Mouse (Mus musculus) ZHBTc4 (cell line): ENCODE measurements around the gene Dab1.

ENCODE experiments used
- DNase-seq: peaks from one replicate; pipeline ENCODE4 v3.0.0-alpha.2; 2011; ENCODE audit warnings: low read depth, low spot score

The Dab1 gene

DNA sequence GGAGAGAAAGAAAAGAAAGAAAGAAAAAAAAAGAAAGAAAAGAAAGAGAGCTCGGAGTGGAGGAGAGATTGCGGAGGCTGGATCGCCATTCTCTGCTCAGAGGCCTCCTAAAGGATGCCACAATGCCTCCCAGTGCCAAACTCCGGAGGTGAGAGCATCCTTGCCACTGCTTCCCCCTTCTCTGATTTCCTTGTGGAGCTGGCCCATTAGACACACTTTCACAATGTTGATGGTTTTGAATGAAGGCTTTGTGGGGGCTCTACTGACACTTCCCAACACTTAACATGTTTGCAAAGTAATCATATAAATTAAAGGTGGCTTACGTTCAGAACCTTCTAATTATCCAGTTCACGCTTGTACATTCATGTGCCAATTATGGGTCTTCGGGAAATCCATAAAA, 749.9 kb downstream of the Dab1 start:
- DNase-seq: no peak

- peak; percentile 5 for DNase-seq
These were observed 752.0 kb downstream of the Dab1 start for GRCm38 (mm10) chr4:104371136-104371535.

GRCm38 (mm10) chr4:104374191-104374590, 755.0 kb downstream of the Dab1 start:
- DNase-seq: no peak

DNA sequence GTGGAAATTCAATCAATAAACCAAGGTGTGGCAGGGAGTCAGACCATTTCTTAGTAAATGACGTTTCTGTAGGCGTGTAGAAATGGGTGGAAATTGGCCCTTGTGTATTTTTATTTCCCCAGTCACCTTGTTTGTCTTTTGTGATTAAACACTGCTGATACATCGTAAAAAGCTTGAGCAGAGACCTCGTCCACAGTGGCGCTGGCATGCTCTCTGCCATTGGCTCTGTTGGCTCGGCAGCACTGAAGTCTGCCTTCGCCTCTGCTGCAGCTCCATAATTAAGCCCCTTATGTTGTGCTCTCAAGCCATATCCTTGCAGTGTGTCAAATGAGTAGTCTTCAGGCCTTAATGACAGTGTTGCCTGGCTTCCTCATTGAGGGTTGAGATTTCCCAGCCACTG, 765.5 kb downstream of the Dab1 start:
- DNase-seq: no peak

- peak; percentile 17 for DNase-seq
These were observed 766.1 kb downstream of the Dab1 start for GRCm38 (mm10) chr4:104385272-104385671.

DNA sequence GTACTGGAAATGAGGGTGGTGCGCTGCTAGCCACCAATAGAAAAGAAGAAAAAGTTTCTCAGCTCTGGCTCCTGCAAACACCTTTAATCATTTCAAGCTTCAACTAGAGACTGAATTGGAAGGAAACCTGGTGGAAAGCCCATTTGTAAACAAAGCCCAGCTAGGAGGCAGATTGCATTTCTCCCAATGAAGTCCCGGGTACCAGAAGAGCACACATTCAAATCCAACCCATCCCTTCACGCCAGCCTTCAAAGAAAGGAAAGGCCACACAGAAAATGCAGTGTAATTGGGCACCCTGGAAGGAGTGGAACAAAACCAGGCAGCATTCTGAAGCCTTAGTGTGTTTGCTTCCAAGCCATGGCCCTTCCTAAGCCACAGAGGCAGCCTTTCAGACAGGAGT, 776.4 kb downstream of the Dab1 start:
- DNase-seq: no peak

DNA sequence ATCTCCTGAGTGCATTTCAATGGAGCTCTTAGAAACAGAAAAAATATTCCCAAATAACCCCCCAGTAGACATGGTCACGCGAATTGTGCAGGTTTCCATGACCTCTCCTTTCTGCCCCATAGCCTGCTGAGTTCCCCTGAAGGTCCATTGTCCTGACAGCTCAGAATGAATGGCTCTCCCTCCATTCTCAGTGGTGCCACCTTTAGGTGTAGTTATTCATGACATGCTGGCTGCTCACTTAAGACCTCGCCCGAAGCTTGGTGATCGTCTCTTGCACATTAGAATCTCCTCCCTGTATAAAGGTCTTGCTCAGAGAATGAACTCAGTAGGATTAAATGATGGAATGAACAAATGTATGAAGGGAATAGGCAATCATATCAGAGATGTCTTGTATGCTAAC, 776.9 kb downstream of the Dab1 start:
- DNase-seq: peak; percentile 47

DNA sequence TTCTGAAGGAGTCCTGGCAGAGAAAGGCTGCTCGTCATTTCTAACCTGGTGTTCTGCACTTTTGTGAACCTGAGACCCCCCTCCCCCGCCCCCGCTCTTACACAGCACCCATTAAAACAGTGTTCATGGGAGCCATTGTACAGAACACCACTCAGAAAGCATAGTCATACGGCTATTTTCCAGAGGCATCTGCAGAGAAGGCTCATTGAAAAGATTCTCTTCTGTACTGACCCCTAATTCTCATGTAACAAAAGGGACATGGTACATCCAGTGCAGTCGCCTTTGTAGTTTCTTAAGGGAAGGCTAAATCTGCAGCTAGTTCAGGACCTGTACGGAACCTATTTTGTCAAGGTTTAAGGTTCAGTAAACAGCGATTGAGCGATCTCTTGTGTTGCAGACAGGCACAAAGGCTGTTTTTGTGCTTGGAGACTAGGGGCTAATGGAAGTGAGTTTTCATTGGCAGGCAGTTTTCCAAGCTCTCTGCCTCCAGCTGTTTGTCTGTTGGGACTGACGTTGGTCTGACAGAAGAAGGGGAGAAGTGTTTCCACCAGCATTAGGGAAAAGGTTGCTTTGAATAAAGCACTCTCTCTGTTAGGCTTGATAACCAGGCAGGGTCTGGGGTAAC, 780.1 kb downstream of the Dab1 start:
- no peak for DNase-seq

GRCm38 (mm10) chr4:104404099-104404498, 784.9 kb downstream of the Dab1 start:
- DNase-seq: no peak

- no peak for DNase-seq
These were observed 791.8 kb downstream of the Dab1 start for GRCm38 (mm10) chr4:104410922-104411321.

GRCm38 (mm10) chr4:104415482-104415881, 796.3 kb downstream of the Dab1 start:
- DNase-seq: no peak

DNA sequence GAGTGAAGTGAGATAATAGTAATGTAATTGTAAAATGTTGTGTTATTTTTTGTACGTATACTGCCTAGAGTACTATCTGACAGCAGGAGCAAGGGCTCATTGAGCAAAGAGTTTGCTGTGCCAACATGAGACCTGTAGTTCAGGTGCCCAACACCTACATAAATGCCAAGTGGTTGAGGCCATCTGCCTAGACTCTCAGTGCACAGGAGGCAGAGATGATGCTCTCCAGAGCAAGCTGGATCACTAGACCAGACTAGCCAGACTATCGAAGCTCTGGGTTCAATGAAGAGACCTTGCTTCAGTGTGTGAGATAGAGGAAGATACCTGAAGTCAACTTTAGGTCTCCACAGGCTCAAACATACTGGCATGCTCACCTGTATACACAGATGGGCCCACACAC, 799.2 kb downstream of the Dab1 start:
- DNase-seq: no peak

- DNase-seq: no peak
These were observed 802.0 kb downstream of the Dab1 start for GRCm38 (mm10) chr4:104420983-104421680.

DNA sequence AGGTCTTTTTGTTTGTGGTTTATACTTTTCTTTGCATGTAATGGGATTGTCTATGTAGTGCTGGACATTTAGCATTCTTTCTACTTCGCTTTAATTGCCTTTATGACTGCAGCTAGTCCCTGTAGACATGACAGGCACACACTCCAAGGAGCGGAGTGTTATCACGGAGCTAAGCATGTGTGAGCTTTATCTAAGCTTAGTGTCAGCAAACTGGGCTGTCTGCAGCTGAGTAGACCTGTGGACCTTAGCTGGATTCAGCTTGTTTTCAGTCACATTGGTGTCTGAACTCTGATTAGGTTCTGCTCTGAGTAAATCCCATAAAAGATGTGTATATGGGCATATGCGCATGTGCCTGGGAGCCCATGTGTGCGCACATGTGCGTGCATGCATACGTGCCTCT, 810.0 kb downstream of the Dab1 start:
- no peak for DNase-seq

GRCm38 (mm10) chr4:104431231-104431855, 812.2 kb downstream of the Dab1 start:
- no peak for DNase-seq

DNA sequence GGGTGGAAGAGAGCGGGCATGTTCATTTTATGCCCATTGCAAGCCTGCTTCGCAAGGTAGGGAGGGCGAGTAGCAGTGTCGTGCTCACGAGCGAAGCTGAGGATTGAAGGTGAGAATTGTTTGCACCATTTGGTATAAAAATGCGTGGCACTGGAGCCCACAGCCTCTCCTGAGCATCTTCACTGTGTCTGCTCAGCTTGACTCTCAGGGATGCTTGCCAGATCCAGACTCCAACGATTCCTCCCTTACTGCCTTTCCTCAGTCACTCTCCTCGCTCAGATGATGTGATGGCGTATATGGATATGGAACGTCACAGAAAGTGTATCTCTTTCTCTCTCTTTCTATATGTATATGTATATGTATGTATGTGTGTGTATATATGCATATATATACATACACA, 813.0 kb downstream of the Dab1 start:
- no peak for DNase-seq

- no peak for DNase-seq
These were observed 816.6 kb downstream of the Dab1 start for GRCm38 (mm10) chr4:104435736-104436135.

GRCm38 (mm10) chr4:104436411-104436810, 817.3 kb downstream of the Dab1 start:
- no peak for DNase-seq

DNA sequence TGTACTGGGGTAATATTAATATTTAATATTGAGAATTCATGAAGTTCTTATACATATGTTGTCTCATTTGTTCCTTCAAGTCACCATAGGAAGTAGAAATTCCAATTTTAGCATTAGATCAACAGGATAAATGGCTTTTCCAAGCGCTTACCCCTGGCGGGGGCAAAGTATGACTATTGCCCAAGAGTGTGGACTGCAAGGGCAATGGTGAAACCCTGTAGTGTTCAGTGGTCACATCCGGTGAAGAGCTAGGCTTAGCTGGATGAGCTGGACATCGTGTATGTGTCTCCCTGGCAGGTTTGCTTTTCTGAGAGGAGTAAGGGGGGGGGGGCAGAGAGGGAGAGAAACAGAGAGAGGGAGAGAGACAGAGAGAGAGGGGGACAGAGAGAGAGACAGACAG, 819.6 kb downstream of the Dab1 start:
- DNase-seq: no peak

DNA sequence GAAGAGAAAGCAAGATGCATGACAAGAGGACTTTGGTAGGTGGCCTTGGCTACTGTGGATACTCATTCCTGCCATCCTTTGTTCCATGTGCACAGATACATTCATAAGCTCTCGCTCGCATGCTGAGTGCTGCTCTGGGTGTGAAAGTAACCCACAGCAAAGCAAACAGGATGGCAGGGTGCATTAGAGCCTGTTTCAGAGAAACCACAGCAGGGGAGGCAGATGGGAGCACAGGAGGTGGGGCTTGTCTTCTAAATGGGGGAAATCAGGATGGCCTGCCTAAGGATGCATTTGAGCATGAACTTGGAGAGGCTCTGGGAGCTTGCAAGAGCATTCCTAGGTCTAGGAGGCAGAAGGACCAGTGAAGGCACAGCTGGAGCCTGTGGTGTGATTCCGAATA, 820.5 kb downstream of the Dab1 start:
- no peak for DNase-seq

DNA sequence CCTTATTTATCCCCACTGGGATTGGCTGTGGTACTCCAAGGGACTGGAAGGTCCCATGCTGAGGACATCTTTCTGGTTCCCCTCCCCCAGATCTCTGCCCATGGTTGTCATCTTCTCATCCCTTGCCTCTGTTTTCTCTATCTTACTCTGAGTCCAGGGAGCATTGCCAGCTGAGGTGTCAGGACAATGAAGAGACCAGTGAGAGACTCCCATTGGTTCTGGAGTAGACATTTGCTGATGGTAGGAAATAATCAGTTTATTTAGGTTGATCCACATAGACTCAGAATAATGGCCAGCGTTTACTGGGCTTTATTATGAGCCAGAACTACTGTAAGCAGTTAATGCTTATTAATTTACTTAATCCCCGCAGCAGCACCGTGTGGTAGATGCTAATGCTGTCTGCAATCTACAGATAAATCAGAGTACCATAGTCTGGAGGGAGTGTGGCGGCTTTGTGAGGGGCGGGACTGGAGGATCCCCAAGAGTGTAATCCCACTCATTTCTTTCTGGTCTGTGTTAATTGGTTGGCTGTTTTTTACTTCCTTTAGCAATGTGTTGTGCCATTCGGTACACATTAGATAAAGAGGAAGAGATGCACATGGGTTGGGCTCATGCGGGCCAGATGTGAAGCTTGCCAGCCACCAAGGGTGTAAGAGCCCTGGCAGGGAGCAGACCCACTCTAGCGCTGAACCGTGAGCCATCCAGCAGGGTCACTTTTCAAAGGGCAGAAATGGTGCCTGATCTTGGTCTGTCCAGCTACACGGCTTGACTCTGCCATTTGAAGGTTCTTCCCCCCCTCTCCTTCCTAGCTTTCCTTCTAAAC, 824.0 kb downstream of the Dab1 start:
- DNase-seq: no peak

DNA sequence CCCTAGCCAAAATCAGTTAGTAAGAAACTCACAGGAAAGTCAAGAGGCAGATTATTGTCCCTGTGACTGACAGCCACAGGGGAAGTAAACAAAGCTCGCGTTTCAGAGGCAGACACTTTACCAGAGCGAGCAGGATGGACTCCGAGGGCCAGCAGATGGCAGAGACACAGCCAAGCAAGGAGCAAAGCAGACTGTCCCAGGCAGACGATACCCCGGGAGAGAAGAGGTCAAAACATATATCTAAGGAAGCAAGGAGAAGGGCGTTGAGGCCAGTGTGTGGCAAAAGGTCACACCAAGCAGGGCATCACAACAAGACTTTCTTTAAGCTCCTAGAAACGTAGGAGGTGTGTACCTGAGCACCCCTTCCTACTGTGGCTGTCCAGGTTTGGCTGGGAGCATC, 824.6 kb downstream of the Dab1 start:
- no peak for DNase-seq
